Comparison of ENCODE assay signal across 14 mouse cellular contexts in genomic region chr15:27672259-27672658, GRCm38 (mm10).
"Had no signal": no experiment of that assay in that cellular context is flagged by ENCODE, and none has a peak within 500 bp of the region (broad histone marks: within the 10 kb centered on the region; RNA-seq: fewer than 3 reads in every experiment).

No protein-coding gene starts in this region.

- H3K9me3 ChIP-seq: kidney, embryonic 15.5 days; limb, embryonic 13.5 days; liver, embryonic 15.5 days; megakaryocyte, embryonic 14.5 days; midbrain, embryonic 13.5 days; neural tube, embryonic 12.5 days had no signal

- H3K36me3 ChIP-seq: kidney, embryonic 15.5 days; limb, embryonic 13.5 days; liver, embryonic 15.5 days; midbrain, embryonic 13.5 days; neural tube, embryonic 12.5 days had no signal

- ATAC-seq: intestine, embryonic 16.5 days; midbrain, embryonic 13.5 days had no signal

- H3K4me1 ChIP-seq: neural tube, embryonic 12.5 days had no signal

- DNase-seq: kidney, adult 2 months; lung, embryonic 14.5 days; lung, postnatal 10 days; lung, postnatal 4 days; right cerebral cortex, postnatal 4 days; thymus, postnatal 25 days had no signal

- H3K4me3 ChIP-seq: kidney, embryonic 15.5 days; limb, embryonic 13.5 days; liver, embryonic 15.5 days; midbrain, embryonic 13.5 days; neural tube, embryonic 12.5 days had no signal

- H3K27me3 ChIP-seq: kidney, embryonic 15.5 days; limb, embryonic 13.5 days; liver, embryonic 15.5 days; midbrain, embryonic 13.5 days; neural tube, embryonic 12.5 days had no signal

- H3K27ac ChIP-seq: kidney, embryonic 15.5 days; limb, embryonic 13.5 days; liver, embryonic 15.5 days; midbrain, embryonic 13.5 days; neural tube, embryonic 12.5 days; stomach, postnatal 0 days had no signal

- H3K9ac ChIP-seq: kidney, embryonic 15.5 days; limb, embryonic 13.5 days; liver, embryonic 15.5 days; lung, embryonic 14.5 days; midbrain, embryonic 13.5 days; neural tube, embryonic 12.5 days had no signal

- H3K4me2 ChIP-seq: kidney, embryonic 15.5 days; limb, embryonic 13.5 days; liver, embryonic 15.5 days; lung, embryonic 14.5 days; midbrain, embryonic 13.5 days; neural tube, embryonic 12.5 days had no signal
